Mouse (Mus musculus) bone marrow macrophage, adult 2 months (primary cell): ENCODE results near the gene Rell1.

Source experiments
- CTCF ChIP-seq: IDR thresholded peaks from 2 replicates; pipeline ENCODE4 v1.5.1; 2012; ENCODE audit warnings: low read depth, mild to moderate bottlenecking, low read length, moderate library complexity
- POLR2A ChIP-seq: IDR thresholded peaks from 2 replicates; pipeline ENCODE4 v1.6.1; 2012; ENCODE audit warnings: mild to moderate bottlenecking, low read depth, low read length, borderline replicate concordance

GRCm38 (mm10) chr5:63961726-63962125 lies 7.0 kb downstream of the Rell1 start:
- no peak for TF ChIP-seq CTCF
- TF ChIP-seq POLR2A: no peak
